Mouse (Mus musculus): Measurements from ENCODE around the gene Gpr152.

The Gpr152 gene

GRCm38 (mm10) chr19:4151898-4152297, 12.3 kb downstream of the Gpr152 start:
- no peak for DNase-seq

- DNase-seq = peak; percentile 52
Measured at GRCm38 (mm10) chr19:4152445-4153231, 13.1 kb downstream of the Gpr152 start.

- peak; percentile 85 for DNase-seq
Measured at GRCm38 (mm10) chr19:4153232-4153654, 13.7 kb downstream of the Gpr152 start, which contains the start of gene Ptprcap. Ptprcap (plus strand) TSS chr19:4153604.

GRCm38 (mm10) chr19:4154437-4155222, 15.0 kb downstream of the Gpr152 start:
- DNase-seq = no peak

GRCm38 (mm10) chr19:4155223-4156072, 15.9 kb downstream of the Gpr152 start:
- DNase-seq = no peak

GRCm38 (mm10) chr19:4156073-4156579, 16.5 kb downstream of the Gpr152 start:
- DNase-seq = no peak

- DNase-seq = no peak
Measured at GRCm38 (mm10) chr19:4156771-4157170, 17.2 kb downstream of the Gpr152 start.

- DNase-seq = peak; percentile 34
Measured at GRCm38 (mm10) chr19:4159049-4159448, 19.5 kb downstream of the Gpr152 start.

- DNase-seq = peak; percentile 97
Measured at GRCm38 (mm10) chr19:4162646-4163542, 23.3 kb downstream of the Gpr152 start, which contains the start of gene Rps6kb2. Rps6kb2 (minus strand) TSS chr19:4163354.

- DNase-seq = no peak
Measured at GRCm38 (mm10) chr19:4163543-4163887, 23.9 kb downstream of the Gpr152 start.

- peak; percentile 60 for DNase-seq
Measured at GRCm38 (mm10) chr19:4164100-4164499, 24.5 kb downstream of the Gpr152 start.

- DNase-seq = peak; percentile 55
Measured at GRCm38 (mm10) chr19:4164721-4165120, 25.1 kb downstream of the Gpr152 start.

GRCm38 (mm10) chr19:4166678-4167476, 27.3 kb downstream of the Gpr152 start:
- peak; percentile 36 for DNase-seq

- DNase-seq = peak; percentile 99
Measured at GRCm38 (mm10) chr19:4169378-4169784, 29.8 kb downstream of the Gpr152 start.

GRCm38 (mm10) chr19:4169810-4170209, 30.2 kb downstream of the Gpr152 start:
- DNase-seq = peak; percentile 71

- DNase-seq = peak; percentile 44
Measured at GRCm38 (mm10) chr19:4170723-4171392, 31.3 kb downstream of the Gpr152 start.

GRCm38 (mm10) chr19:4171393-4172290, 32.1 kb downstream of the Gpr152 start:
- peak; percentile 43 for DNase-seq

GRCm38 (mm10) chr19:4172925-4173324, 33.3 kb downstream of the Gpr152 start:
- DNase-seq = no peak

- DNase-seq = peak; percentile 36
Measured at GRCm38 (mm10) chr19:4175368-4175947, 35.9 kb downstream of the Gpr152 start, which contains the start of gene Carns1. Carns1 (minus strand) TSS chr19:4175479.
